Mouse (Mus musculus) embryonic facial prominence, embryonic 14.5 days (tissue): Measurements from ENCODE around the gene Otop2. TPM values are rescaled to one million over a fixed set of nuclear protein-coding genes. Genes with fewer than 3 reads are reported as not detected.

Source experiments
- ATAC-seq: fragments of 200-750 bp; cut with Nextera tagmentation; 2 replicates; pipeline ENCODE4 v1.8.0; 2017; ENCODE audit warnings: low read depth, moderate number of reproducible peaks, moderate TSS enrichment
- DNase-seq: peaks from one replicate; pipeline ENCODE4 v3.0.0-alpha.2; 2015; ENCODE audit warnings: low spot score
- H3K27ac ChIP-seq: fragments of 300-500 bp; sonication (generic); replicated peaks from 2 replicates; pipeline ENCODE4 v1.5.1; 2014; ENCODE audit warnings: low read depth, mild to moderate bottlenecking, low read length, moderate library complexity
- H3K27me3 ChIP-seq: fragments of 300-500 bp; sonication (generic); replicated peaks from 2 replicates; pipeline ENCODE4 v1.6.1; 2014; ENCODE audit warnings: low read length; ENCODE audit not compliant: control insufficient read depth, insufficient read depth
- H3K36me3 ChIP-seq: fragments of 300-500 bp; sonication (generic); 2 replicates; pipeline ENCODE4 v1.6.1; 2014; ENCODE audit warnings: low read length, mixed read lengths; ENCODE audit not compliant: control insufficient read depth, insufficient read depth
- H3K4me1 ChIP-seq: fragments of 300-500 bp; sonication (generic); 2 replicates; pipeline ENCODE4 v1.6.1; 2014; ENCODE audit warnings: antibody characterized with exemption, low read length; ENCODE audit not compliant: control insufficient read depth, insufficient read depth
- H3K4me2 ChIP-seq: fragments of 300-500 bp; sonication (generic); 2 replicates; pipeline ENCODE4 v1.6.1; 2014; ENCODE audit warnings: low read depth, mild to moderate bottlenecking, low read length, moderate library complexity, mixed read lengths
- H3K4me3 ChIP-seq: fragments of 300-500 bp; sonication (generic); 2 replicates; pipeline ENCODE4 v1.5.1; 2014; ENCODE audit warnings: low read depth, mild to moderate bottlenecking, low read length
- H3K9ac ChIP-seq: fragments of 300-500 bp; sonication (generic); 2 replicates; pipeline ENCODE4 v1.6.1; 2014; ENCODE audit warnings: low read depth, mild to moderate bottlenecking, low read length, moderate library complexity, mixed read lengths
- H3K9me3 ChIP-seq: fragments of 300-500 bp; sonication (generic); 2 replicates; pipeline ENCODE4 v1.6.1; 2016; ENCODE audit warnings: low read length; ENCODE audit not compliant: control insufficient read depth
- WGBS: fragments of 180-500 bp; shearing (Covaris S2); extraction: QIAGEN DNeasy Blood & Tissue Kit; methylation state at CpG from one replicate; pipeline ENCODE4 v1.1.7; 2014; 5-methylcytosine and 5-hydroxymethylcytosine counted together
- polyA plus RNA-seq: library from polyadenylated mRNA; unstranded; fragments of >200 nt; fragmentation: Nextera tagmentation; extraction: Ambion mirVana; gene quantifications from 2 replicates; pipeline ENCODE4 v1.2.1, GENCODE M21; 2014

Otop2 gene
- polyA plus RNA-seq, 1 experiment from 2014 or later: not detected

GRCm38 (mm10) chr11:115288305-115288704, 18.7 kb upstream of the Otop2 start:
- ATAC-seq (no peak), DNase-seq (no peak)
- peaks cover 3% of the 10 kb centered on the region for H3K4me1 ChIP-seq
- no peaks in the 10 kb centered on the region for H3K9me3 ChIP-seq
- WGBS: 88% methylated on average over 2 of the region's 2 CpGs
- no peak overlapping the region for H3K4me3 ChIP-seq
- no peak overlapping the region for H3K27ac ChIP-seq
- H3K27me3 ChIP-seq: no peaks in the 10 kb centered on the region
- H3K9ac ChIP-seq: no peak overlapping the region
- no peaks in the 10 kb centered on the region for H3K36me3 ChIP-seq
- no peak overlapping the region for H3K4me2 ChIP-seq

- peaks cover 3% of the 10 kb centered on the region for H3K4me1 ChIP-seq
- H3K27me3 ChIP-seq: no peaks in the 10 kb centered on the region
- no peak overlapping the region for H3K9ac ChIP-seq
- DNase-seq (no peak), ATAC-seq (no peak)
- WGBS: 77% methylated on average over 8 of the region's 8 CpGs
- H3K4me3 ChIP-seq: no peak overlapping the region
- no peak overlapping the region for H3K27ac ChIP-seq
- H3K36me3 ChIP-seq: no peaks in the 10 kb centered on the region
- H3K4me2 ChIP-seq: no peak overlapping the region
- no peaks in the 10 kb centered on the region for H3K9me3 ChIP-seq
Observed at GRCm38 (mm10) chr11:115289885-115290284, 17.1 kb upstream of the Otop2 start.

- no peak for ATAC-seq
- H3K9me3 ChIP-seq: no peaks in the 10 kb centered on the region
- no peaks in the 10 kb centered on the region for H3K27me3 ChIP-seq
- H3K27ac ChIP-seq: no peak overlapping the region
- no peak overlapping the region for H3K9ac ChIP-seq
- H3K4me2 ChIP-seq: no peak overlapping the region
- peaks cover 3% of the 10 kb centered on the region for H3K4me1 ChIP-seq
- 91% methylated on average over 1 of the region's 1 CpGs for WGBS
- H3K4me3 ChIP-seq: no peak overlapping the region
- DNase-seq: no peak
- H3K36me3 ChIP-seq: no peaks in the 10 kb centered on the region
Observed at GRCm38 (mm10) chr11:115290314-115290713, 16.6 kb upstream of the Otop2 start.

GRCm38 (mm10) chr11:115290919-115291318, 16.0 kb upstream of the Otop2 start:
- H3K4me2 ChIP-seq: no peak overlapping the region
- H3K36me3 ChIP-seq: no peaks in the 10 kb centered on the region
- no peak overlapping the region for H3K27ac ChIP-seq
- no peak overlapping the region for H3K4me3 ChIP-seq
- H3K9ac ChIP-seq: no peak overlapping the region
- DNase-seq: peak; percentile 81
- no peak for ATAC-seq
- WGBS: 64% methylated on average over 6 of the region's 6 CpGs
- 0 out of 2 replicates have a peak, but pooled peaks cover under 1% of the 10 kb centered on the region for H3K27me3 ChIP-seq
- H3K4me1 ChIP-seq: peaks cover 3% of the 10 kb centered on the region
- H3K9me3 ChIP-seq: no peaks in the 10 kb centered on the region

GRCm38 (mm10) chr11:115291503-115291902, 15.5 kb upstream of the Otop2 start:
- 73% methylated on average over 10 of the region's 10 CpGs for WGBS
- H3K27me3 ChIP-seq: peaks cover 6% of the 10 kb centered on the region; the same call in 1 of the 2 replicates

GRCm38 (mm10) chr11:115292631-115293375, 14.2 kb upstream of the Otop2 start:
- Histone ChIP-seq H3K27ac (no peak overlapping the region), H3K9me3 (no peaks in the 10 kb centered on the region), H3K27me3 (peaks cover 18% of the 10 kb centered on the region), H3K9ac (no peak overlapping the region), H3K36me3 (no peaks in the 10 kb centered on the region), H3K4me3 (no peak overlapping the region), H3K4me1 (peaks cover 3% of the 10 kb centered on the region), H3K4me2 (no peak overlapping the region)
- DNase-seq (no peak), ATAC-seq (no peak)
- whole genome bisulfite sequencing: 54% methylated on average over 14 of the region's 14 CpGs

More at GRCm38 (mm10) chr11:115291503-115291902, 15.5 kb upstream of the Otop2 start:
- Histone ChIP-seq H3K27ac (no peak overlapping the region), H3K4me2 (no peak overlapping the region), H3K4me1 (peaks cover 3% of the 10 kb centered on the region), H3K9ac (no peak overlapping the region), H3K36me3 (no peaks in the 10 kb centered on the region), H3K4me3 (no peak overlapping the region), H3K9me3 (no peaks in the 10 kb centered on the region)
- no peak for DNase-seq
- ATAC-seq: no peak

- Histone ChIP-seq H3K9me3 (no peaks in the 10 kb centered on the region), H3K27ac (no peak overlapping the region)
- 85% methylated on average over 11 of the region's 11 CpGs for WGBS
Observed at GRCm38 (mm10) chr11:115295939-115296338, 11.0 kb upstream of the Otop2 start.

GRCm38 (mm10) chr11:115296471-115297210, 10.3 kb upstream of the Otop2 start:
- peak overlapping the region; percentile 84 for H3K4me2 ChIP-seq
- no peak for ATAC-seq
- peak overlapping the region; percentile 54; the same call in 1 of the 2 replicates for H3K9ac ChIP-seq
- 52% methylated on average over 21 of the region's 21 CpGs for WGBS
- DNase-seq: no peak
- peaks cover under 1% of the 10 kb centered on the region for H3K4me1 ChIP-seq
- H3K4me3 ChIP-seq: peak overlapping the region; percentile 45
- H3K9me3 ChIP-seq: no peaks in the 10 kb centered on the region
- H3K36me3 ChIP-seq: no peaks in the 10 kb centered on the region
- H3K27ac ChIP-seq: no peak overlapping the region
- peaks cover 32% of the 10 kb centered on the region for H3K27me3 ChIP-seq

More at GRCm38 (mm10) chr11:115295939-115296338, 11.0 kb upstream of the Otop2 start:
- DNase-seq (no peak), ATAC-seq (no peak)
- H3K4me1 ChIP-seq: peaks cover 3% of the 10 kb centered on the region
- H3K36me3 ChIP-seq: no peaks in the 10 kb centered on the region
- H3K9ac ChIP-seq: no peak overlapping the region
- H3K4me2 ChIP-seq: no peak overlapping the region
- H3K4me3 ChIP-seq: no peak overlapping the region
- H3K27me3 ChIP-seq: peaks cover 32% of the 10 kb centered on the region
